Mouse (Mus musculus) right cerebral cortex, postnatal 10 days (tissue): Measurements from ENCODE around the gene Myo1h.

Experiments used
- DNase-seq, 2 experiments: peaks; one replicate each; pipeline ENCODE4 v3.0.0; 2021; ENCODE audit warnings: low spot score in 2 of 2

Gene Myo1h

DNA sequence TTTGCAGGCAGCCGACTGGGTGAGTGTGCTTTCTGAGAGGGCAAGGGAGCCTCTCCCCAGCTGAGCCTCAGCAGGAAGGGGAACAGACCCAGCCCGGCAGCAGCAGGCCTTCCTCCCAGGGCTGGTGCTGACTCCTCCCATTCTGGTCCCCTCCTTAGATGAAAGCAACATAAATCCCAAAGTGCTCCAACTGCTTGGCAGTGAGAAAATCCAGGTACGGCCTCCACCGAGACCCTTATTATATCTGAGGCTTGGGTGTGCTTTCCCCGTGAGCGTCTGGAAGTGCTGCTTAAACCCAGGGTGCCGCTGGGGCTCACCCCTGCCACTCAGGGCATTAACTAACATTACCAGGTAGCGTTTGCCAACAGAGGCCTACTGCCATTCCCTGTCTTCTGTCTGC is 70.6 kb downstream of the Myo1h start:
- DNase-seq: no peak

DNA sequence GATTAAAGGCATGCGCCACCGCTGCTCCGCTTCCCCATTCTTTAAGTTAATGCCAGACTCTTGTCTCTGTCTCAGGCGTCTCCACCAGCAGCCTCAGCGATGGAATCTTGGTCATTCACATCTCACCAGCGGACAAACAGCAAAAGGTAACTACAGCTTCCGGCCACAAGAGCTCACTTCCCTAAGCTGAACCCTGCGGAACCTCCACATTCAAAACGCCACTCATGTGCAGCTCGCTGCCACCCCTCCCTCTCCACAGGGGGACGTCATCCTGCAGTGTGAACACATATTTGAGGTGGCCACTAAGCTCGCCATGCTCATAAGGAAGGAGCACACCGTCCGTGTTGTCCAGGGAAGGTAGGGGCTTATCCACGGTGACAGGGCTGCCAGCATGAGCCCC is 72.0 kb downstream of the Myo1h start:
- no peak for DNase-seq

- DNase-seq: no peak
These were observed 76.2 kb downstream of the Myo1h start for GRCm38 (mm10) chr5:114365043-114365752.

- no peak for DNase-seq
These were observed 79.2 kb downstream of the Myo1h start for GRCm38 (mm10) chr5:114368121-114368520.

GRCm38 (mm10) chr5:114368803-114369496 is 80.0 kb downstream of the Myo1h start:
- no peak for DNase-seq

GRCm38 (mm10) chr5:114369921-114370320 is 81.0 kb downstream of the Myo1h start:
- no peak for DNase-seq

- DNase-seq: peak; percentile 46 to 61
These were observed 81.4 kb downstream of the Myo1h start for GRCm38 (mm10) chr5:114370371-114370776.

GRCm38 (mm10) chr5:114371331-114371730 is 82.4 kb downstream of the Myo1h start:
- DNase-seq: no peak

- no peak for DNase-seq
These were observed 82.9 kb downstream of the Myo1h start for GRCm38 (mm10) chr5:114371731-114372473.

- DNase-seq: no peak
These were observed 83.6 kb downstream of the Myo1h start for GRCm38 (mm10) chr5:114372565-114372964.

DNA sequence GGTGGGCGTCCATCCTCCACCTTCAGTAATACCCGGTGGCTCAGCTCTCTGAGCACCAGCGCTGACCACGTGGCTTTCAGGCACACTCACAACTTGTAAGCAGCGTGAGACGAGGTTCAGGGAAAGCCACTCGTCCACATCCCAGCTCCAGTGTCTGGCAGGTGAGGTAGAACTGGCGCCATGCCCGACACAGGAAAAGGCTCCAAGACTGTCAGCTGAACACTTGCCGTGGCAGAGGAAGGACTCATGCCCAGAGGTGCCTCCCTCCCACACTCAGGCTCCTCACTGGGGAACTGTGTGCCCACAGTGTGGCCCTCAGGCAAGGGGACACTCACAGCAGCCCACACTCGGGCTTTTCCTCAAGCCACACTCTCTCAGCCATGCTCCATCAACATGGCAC is 84.2 kb downstream of the Myo1h start:
- no peak for DNase-seq

DNA sequence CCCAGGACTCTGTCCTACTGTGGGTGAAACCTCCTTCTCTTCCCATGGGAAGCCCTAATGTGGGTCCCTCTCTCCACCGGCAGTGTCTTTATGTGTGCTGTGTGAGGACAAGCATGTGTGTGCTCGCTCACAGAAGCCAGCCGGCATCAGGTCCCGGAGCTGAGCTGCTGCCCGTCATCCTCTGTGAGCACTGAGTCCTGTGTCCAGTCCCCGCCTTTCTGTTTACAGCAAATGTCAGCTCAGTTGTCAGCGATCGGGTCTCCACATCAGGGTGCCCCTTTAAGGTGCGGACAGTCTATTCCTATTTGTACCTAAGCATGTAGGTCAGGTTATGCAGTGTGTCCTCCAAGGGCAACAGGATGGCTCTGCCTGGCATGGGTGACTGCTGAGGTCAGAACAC is 84.6 kb downstream of the Myo1h start:
- DNase-seq: no peak

- no peak for DNase-seq
These were observed 85.6 kb downstream of the Myo1h start for GRCm38 (mm10) chr5:114374409-114375213.

DNA sequence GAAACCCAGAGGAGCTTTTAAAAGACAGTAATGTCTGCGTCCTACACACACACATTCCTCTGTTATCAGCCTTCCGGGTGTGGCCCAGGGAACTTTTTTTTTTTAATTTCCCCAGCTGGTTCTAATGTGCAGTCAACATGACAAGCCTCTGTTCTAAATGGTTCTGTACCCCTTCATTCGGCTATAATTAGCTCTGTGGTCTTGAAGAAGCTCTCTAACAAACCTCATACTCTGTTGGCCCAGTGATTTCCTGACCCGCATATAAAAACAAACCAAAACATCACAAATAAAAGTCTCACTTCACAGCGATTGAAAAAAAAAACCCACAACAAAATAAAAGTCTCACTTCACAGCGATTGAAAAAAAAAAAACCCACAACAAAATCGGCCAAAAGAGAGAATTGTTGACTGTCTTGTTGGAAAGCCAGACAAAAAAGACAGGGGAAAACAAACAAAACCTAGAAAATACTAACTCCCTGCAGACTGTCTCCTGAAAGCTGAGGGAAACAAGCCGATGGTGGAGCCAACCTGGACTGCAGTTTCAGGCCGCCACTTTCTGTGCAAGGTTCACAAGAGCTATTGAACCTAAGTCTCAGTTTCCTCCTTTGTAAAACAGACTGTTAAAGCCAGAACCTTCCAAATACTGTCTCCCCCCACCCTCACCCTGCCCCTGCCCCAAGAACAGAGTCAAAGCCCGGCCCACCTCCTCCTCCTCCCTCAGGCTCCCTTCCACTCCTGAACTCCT is 89.4 kb downstream of the Myo1h start:
- DNase-seq: no peak

DNA sequence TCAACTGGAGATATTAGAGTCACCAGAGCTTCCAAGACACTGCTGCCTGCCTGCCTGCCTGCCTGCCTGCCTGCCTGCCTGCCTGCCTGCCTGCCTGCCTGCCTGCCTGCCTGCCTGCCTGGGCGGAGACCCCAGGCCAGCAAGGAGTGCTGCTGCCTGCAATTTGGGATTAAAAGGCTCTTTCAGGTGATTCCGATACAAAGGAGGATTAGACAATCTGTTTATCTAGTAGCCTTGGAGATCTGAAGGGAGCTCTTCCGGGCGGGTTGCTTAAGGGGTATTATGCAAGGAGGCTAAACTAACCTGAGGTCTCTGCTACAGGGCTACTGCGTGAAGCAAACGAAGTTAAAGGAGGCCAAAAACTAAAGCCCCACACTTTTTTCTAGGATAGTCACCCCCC is 90.0 kb downstream of the Myo1h start:
- no peak for DNase-seq

DNA sequence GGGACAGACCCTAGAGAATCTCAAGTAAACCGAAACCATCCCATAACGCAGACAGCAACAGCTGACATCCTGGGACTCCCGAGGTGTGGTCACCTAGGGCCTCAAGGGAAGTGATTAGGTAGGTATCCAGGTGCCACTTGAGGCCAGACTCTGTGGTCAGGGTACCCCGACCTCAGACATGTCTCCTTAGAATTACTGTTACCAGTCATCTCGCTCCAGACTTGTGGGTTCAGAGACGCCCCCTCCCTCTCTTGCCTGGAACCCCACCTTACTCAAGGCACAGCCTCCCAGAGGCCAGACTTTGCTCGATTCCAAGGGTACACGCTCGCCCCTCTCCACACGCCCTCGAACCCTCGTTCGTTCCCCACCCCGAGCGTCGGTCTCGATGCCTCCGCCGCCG is 90.8 kb downstream of the Myo1h start:
- no peak for DNase-seq

DNA sequence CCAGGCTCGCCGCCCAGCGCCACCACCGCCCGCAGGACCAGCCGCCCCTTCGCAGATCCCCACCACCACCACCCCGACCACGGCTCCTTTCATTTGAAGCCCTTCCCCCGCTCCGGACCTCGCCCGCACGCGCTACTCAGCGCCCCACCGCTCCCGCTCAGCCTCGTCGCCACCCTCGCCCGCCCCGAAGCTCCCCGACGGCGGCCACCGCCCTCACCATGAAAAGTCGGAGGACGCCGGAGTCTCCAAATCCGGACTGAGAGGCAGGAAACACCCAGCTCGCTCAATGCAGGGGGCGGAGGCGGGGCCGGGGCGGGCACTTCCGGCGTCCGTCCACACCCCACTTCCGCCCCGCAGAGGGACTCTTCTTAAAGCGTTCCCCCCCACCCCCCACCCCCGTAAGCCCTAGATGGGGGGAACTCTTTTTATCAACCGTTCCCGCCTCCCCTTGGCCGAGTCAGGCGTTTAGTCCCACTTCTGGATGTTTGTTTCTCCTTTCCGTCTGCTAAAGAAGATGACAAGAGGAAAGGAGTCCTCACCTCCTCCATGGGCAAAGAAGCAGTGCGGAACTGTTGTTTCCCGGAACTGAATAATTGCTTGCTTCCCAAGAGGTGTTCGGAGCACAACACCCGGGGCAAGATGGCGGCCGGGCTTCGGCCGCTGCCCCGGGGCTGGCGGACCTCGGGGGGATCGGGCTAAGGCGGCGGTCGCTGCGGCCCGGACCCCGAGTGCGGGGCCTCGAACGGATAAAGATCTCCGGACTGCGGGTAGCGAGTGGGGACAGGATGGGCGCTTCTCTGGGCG is 91.4 kb downstream of the Myo1h start, which contains the start of the genes Kctd10 and Ube3b:
Gene Kctd10, minus strand, starts transcription at position 300 of the 804 bp plus-strand sequence.
Gene Ube3b, plus strand, starts transcription at position 399 of the 804 bp plus-strand sequence.
- peak; percentile 86 to 89 for DNase-seq

DNA sequence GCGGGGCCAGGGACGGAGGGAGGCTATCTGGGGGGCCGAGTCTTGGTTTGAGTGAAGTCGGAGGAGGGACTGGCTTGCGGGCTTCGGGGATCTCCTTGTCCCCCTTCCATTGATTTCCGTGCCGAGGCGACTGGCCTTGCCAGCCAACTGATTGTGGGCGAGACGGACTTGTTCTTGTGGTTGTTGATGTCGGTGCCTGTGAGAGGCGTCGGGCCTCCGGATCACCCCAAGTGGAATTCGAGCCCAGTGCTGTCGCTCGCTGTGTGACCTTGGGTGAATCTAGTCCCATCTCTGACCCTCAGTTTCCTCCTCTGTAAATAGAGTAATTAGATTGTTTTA is 92.0 kb downstream of the Myo1h start:
- DNase-seq: peak; percentile 48 to 50

GRCm38 (mm10) chr5:114383184-114383904 is 94.4 kb downstream of the Myo1h start:
- DNase-seq: no peak

DNA sequence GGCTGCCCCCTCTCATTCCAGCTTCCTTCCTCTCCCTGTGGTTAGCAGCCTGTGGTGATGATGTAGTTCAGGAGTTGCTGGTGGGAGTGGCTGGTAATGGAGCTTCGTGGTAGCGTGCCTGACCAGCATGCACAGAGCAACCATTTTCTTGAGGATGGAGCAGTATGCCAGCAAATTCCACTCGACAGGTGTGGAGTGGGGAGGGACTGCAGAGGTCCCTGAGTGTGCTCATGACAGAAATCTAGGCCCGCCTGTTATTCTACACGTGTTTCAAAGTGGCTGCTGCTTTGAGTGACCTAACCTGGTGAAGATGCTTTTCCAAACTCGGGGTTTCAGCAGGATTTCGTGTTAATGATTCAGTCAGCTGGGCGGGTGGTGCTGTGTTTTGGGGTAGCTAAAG is 95.5 kb downstream of the Myo1h start:
- no peak for DNase-seq
